Mouse (Mus musculus): Measurements from ENCODE around the gene Commd4.
A peak's percentile ranks its signal among the peaks of the same experiment; 100 is the strongest.

Gene Commd4

GRCm38 (mm10) chr9:57141417-57142353, 16.4 kb downstream of the Commd4 start:
- DNase-seq (ENCODE audit: low spot score), result no peak

GRCm38 (mm10) chr9:57139571-57139970, 18.6 kb downstream of the Commd4 start:
- no peak for DNase-seq (ENCODE audit: low spot score)

GRCm38 (mm10) chr9:57139110-57139509, 19.0 kb downstream of the Commd4 start:
- no peak for DNase-seq (ENCODE audit: low spot score)

GRCm38 (mm10) chr9:57138507-57138906, 19.6 kb downstream of the Commd4 start:
- DNase-seq (ENCODE audit: low spot score), result no peak

- DNase-seq (ENCODE audit: low spot score), result no peak
These were observed 20.4 kb downstream of the Commd4 start for GRCm38 (mm10) chr9:57137777-57138176.

GRCm38 (mm10) chr9:57137246-57137645, 20.9 kb downstream of the Commd4 start:
- DNase-seq (ENCODE audit: low spot score), result no peak

- peak; percentile 90 for DNase-seq (ENCODE audit: low spot score)
These were observed 27.3 kb downstream of the Commd4 start, which contains the start of gene Man2c1 for GRCm38 (mm10) chr9:57130577-57131433. TSS of gene Man2c1 (plus strand) at chr9:57130690.

- no peak for DNase-seq (ENCODE audit: low spot score)
These were observed 28.5 kb downstream of the Commd4 start for GRCm38 (mm10) chr9:57129641-57130040.

- no peak for DNase-seq (ENCODE audit: low spot score)
These were observed 40.8 kb downstream of the Commd4 start for GRCm38 (mm10) chr9:57117261-57117755.
